Mouse (Mus musculus) brown adipose tissue, adult 24 weeks (tissue): Measurements from ENCODE around the gene Atic. TPM values are rescaled to one million over a fixed set of nuclear protein-coding genes. Genes with fewer than 3 reads are reported as not detected.

Source experiments
- H3K27ac ChIP-seq: fragments of 200-500 bp; replicated peaks from 2 replicates; pipeline ENCODE4 v1.5.1; 2012; ENCODE audit warnings: low read depth, mild to moderate bottlenecking, low read length
- H3K4me1 ChIP-seq: fragments of 200-500 bp; 2 replicates; pipeline ENCODE4 v1.6.1; 2012; ENCODE audit warnings: low read length, mixed read lengths; ENCODE audit not compliant: control insufficient read depth, insufficient read depth, insufficient read length
- H3K4me3 ChIP-seq: fragments of 200-500 bp; 2 replicates; pipeline ENCODE4 v1.5.1; 2012; ENCODE audit warnings: low read depth, mild to moderate bottlenecking, low read length, moderate library complexity; ENCODE audit not compliant: insufficient read depth
- polyA plus RNA-seq: library from polyadenylated mRNA; stranded (reverse); fragments of >200 nt; gene quantifications from 2 replicates; pipeline ENCODE4 v1.2.4, GENCODE M21; 2012; ENCODE audit not compliant: missing spikeins, insufficient read depth, insufficient read length

Atic gene
- polyA plus RNA-seq, 1 experiment, result 17.6 TPM

- no peak overlapping the region for H3K4me3 ChIP-seq
- no peak overlapping the region for H3K27ac ChIP-seq
- H3K4me1 ChIP-seq, result no peaks in the 10 kb centered on the region
Observed at GRCm38 (mm10) chr1:71614545-71615246, 57.7 kb downstream of the Atic start.

DNA sequence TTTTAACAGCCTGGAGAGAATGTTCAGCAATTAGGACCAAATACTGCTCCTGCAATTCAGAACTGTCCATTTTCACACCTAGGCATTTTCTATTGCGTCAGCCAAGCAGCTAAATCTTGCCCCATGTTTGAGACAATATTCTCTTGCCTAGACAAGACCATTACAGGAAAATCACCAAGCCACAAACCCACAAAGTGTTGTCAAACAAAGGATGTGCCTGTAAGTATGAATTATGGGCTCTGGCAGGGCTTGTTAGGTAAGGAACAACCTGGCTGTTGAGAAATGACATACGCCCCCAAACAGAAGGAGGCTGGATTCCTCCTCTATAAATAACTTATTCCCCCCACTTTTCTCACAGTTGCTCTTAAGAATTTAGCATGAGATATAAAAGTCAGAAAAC lies 64.6 kb downstream of the Atic start:
- Histone ChIP-seq H3K27ac (no peak overlapping the region), H3K4me3 (no peak overlapping the region), H3K4me1 (no peaks in the 10 kb centered on the region)

DNA sequence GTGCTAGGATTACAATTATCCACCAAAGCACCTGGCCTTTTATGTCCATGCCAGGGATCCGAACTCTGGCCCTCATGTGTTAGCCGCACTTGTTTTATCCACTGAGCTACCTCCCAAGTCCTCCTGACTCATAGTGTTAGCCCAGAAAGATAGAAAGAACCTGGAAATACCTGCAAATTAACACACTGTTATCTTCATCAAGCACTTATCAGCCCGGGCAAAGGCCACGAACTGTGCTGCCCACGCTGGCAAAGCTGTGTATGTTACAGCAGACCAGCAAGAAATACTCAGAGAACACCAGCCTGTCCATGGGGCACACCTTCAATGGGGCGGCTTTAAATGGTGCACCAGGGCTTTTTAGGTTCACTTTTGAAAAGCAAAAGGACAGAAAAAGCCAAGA lies 66.7 kb downstream of the Atic start:
- Histone ChIP-seq H3K4me3 (no peak overlapping the region), H3K27ac (no peak overlapping the region), H3K4me1 (no peaks in the 10 kb centered on the region)

Other genes with a start within 250 kb of the Atic start
- not detected in 2 replicates for gene Abca12, start 142.2 kb upstream of the Atic start, polyA plus RNA-seq
- 22.2 and 33.3 TPM in 2 replicates for gene Fn1, start 96.0 kb downstream of the Atic start, polyA plus RNA-seq